In genomic region chr6:33929342-33930086, GRCm38 (mm10) we compare ENCODE assay signal across 8 mouse cellular contexts.
DNase-seq lines count a peak whose midpoint lies in the region; ATAC-seq and TF ChIP-seq lines count a peak whose summit lies in the region.

No protein-coding gene starts in this region.

- 25% methylated on average over 13 of the region's 13 CpGs for WGBS in hindbrain, embryonic 16.5 days

- peak; percentile 93 for TF ChIP-seq CTCF in gastrocnemius, adult 2 months (IDR thresholded peaks at IDR 0.05)

- intact Hi-C loops in gastrocnemius, adult 2 months (cut with DNase I), result loop anchor here (10.0 kb wide), 1 partner anchor 705 kb away; no protein-coding TSS in a partner anchor

- H3K4me3 ChIP-seq in gastrocnemius, adult 2 months, result no peak overlapping the region
- no peak overlapping the region for H3K4me3 ChIP-seq in hindbrain, embryonic 16.5 days (ENCODE audit: low read length)
- peak overlapping the region; percentile 28 for H3K4me3 ChIP-seq in megakaryocyte, embryonic 14.5 days (replicated peaks)

- H3K4me2 ChIP-seq in hindbrain, embryonic 16.5 days (ENCODE audit: low read length), result no peak overlapping the region

- H3K9ac ChIP-seq in hindbrain, embryonic 16.5 days (ENCODE audit: low read depth, low read length), result peak overlapping the region; percentile 35; the same call in 1 of the 2 replicates

- peak; percentile 38 for DNase-seq in WW6 (ENCODE audit: low read depth, low spot score)
- peak; percentile 83 to 88 for DNase-seq in cerebellum, postnatal 36 days
- DNase-seq in gastrocnemius, adult 2 months, result peak; percentile 83
- peak; percentile 72 to 73 for DNase-seq in layer of hippocampus, postnatal 36 days
- peak; percentile 77 for DNase-seq in right cerebral cortex, postnatal 25 days
- peak; percentile 61 for DNase-seq in urinary bladder, postnatal 25 days (ENCODE audit: low spot score)

- peak; percentile 88 for ATAC-seq in hindbrain, embryonic 16.5 days

- H3K27ac ChIP-seq in gastrocnemius, adult 2 months, result 0 out of 2 replicates have a peak overlapping the region, but pooled peaks have one; percentile 29
- no peak overlapping the region for H3K27ac ChIP-seq in hindbrain, embryonic 16.5 days (ENCODE audit: low read depth, low read length)

- no peaks in the 10 kb centered on the region for H3K27me3 ChIP-seq in hindbrain, embryonic 16.5 days (replicated peaks; ENCODE audit: control insufficient read depth, insufficient read depth, low read length)
- no peaks in the 10 kb centered on the region for H3K27me3 ChIP-seq in megakaryocyte, embryonic 14.5 days (replicated peaks)

- H3K9me3 ChIP-seq in hindbrain, embryonic 16.5 days (ENCODE audit: control insufficient read depth, low read length), result no peaks in the 10 kb centered on the region
- no peaks in the 10 kb centered on the region for H3K9me3 ChIP-seq in megakaryocyte, embryonic 14.5 days

- no peaks in the 10 kb centered on the region for H3K36me3 ChIP-seq in hindbrain, embryonic 16.5 days (ENCODE audit: control insufficient read depth, insufficient read depth, low read length)
- H3K36me3 ChIP-seq in megakaryocyte, embryonic 14.5 days (replicated peaks; ENCODE audit: low read length), result peaks cover 10% of the 10 kb centered on the region

- peaks cover 12% of the 10 kb centered on the region for H3K4me1 ChIP-seq in hindbrain, embryonic 16.5 days (ENCODE audit: control insufficient read depth, insufficient read depth, low read depth, low read length)
- H3K4me1 ChIP-seq in megakaryocyte, embryonic 14.5 days, result peaks cover 11% of the 10 kb centered on the region
